In the genomic region with DNA sequence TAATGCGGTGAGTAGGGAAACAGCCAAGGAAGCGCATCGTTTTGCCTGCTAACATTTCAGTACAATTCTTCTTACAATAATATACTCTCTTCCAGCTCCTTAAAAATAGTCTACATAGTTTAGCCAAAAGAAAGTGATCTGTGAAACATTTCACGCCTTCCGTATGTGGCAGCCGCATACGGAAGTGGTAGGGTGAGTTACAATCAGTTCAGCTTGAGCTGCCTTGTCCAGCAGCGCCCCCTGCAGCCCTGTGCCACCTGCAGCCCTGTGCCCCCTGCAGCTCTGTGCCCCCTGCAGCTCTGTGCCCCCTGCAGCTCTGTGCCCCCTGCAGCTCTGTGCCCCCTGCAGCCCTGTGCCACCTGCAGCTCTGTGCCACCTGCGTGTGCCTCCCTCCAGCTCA, we compare ENCODE assay signal across 8 mouse cellular contexts.
DNase-seq lines count a peak whose midpoint lies in the region; ATAC-seq and TF ChIP-seq lines count a peak whose summit lies in the region.

No protein-coding gene starts in this region.

- no peak for TF ChIP-seq POLR2A in cortical plate, adult 2 months (IDR thresholded peaks at IDR 0.05; ENCODE audit: extremely low read depth, insufficient read depth, low read length)

- DNase-seq in forebrain, embryonic 10.5 days (ENCODE audit: extremely low spot score, low spot score), result no peak
- peak; percentile 34 for DNase-seq in ovary, postnatal 14 days (ENCODE audit: low spot score)
- DNase-seq in ovary, postnatal 10 days (ENCODE audit: low spot score), result no peak
- peak; percentile 26 to 79 for DNase-seq in kidney, postnatal 36 days
- DNase-seq in retina, embryonic 14.5 days (ENCODE audit: low spot score), result peak; percentile 58
- DNase-seq in adipocyte (ENCODE audit: low spot score), result no peak

- 0 out of 2 replicates have a peak, but pooled peaks have one; percentile 28 for ATAC-seq in forebrain, embryonic 16.5 days

- no peak overlapping the region for H3K4me3 ChIP-seq in forebrain, embryonic 16.5 days (replicated peaks; ENCODE audit: low read length)
- no peak overlapping the region for H3K4me3 ChIP-seq in forebrain, embryonic 10.5 days
- H3K4me3 ChIP-seq in cortical plate, adult 2 months (ENCODE audit: insufficient read depth, low read length), result no peak overlapping the region

- H3K27me3 ChIP-seq in forebrain, embryonic 16.5 days (replicated peaks; ENCODE audit: control insufficient read depth, insufficient read depth, low read length), result no peaks in the 10 kb centered on the region
- no peaks in the 10 kb centered on the region for H3K27me3 ChIP-seq in forebrain, embryonic 10.5 days (ENCODE audit: poor library complexity, severe bottlenecking)

- no peak overlapping the region for H3K27ac ChIP-seq in forebrain, embryonic 16.5 days (ENCODE audit: low read length)
- no peak overlapping the region for H3K27ac ChIP-seq in forebrain, embryonic 10.5 days
- H3K27ac ChIP-seq in cortical plate, adult 2 months (ENCODE audit: insufficient read depth, low read length), result no peak overlapping the region

- no peak overlapping the region for H3K4me2 ChIP-seq in forebrain, embryonic 16.5 days (ENCODE audit: low read length)

- 62% methylated on average over 9 of the region's 9 CpGs for WGBS in forebrain, embryonic 16.5 days
- WGBS in forebrain, embryonic 10.5 days, result 82% methylated on average over 9 of the region's 9 CpGs

- H3K9me3 ChIP-seq in forebrain, embryonic 16.5 days (ENCODE audit: control insufficient read depth, low read length), result no peaks in the 10 kb centered on the region
- no peaks in the 10 kb centered on the region for H3K9me3 ChIP-seq in forebrain, embryonic 10.5 days

- no peak overlapping the region for H3K9ac ChIP-seq in forebrain, embryonic 16.5 days (replicated peaks; ENCODE audit: low read depth, low read length)

- peaks cover 17% of the 10 kb centered on the region for H3K36me3 ChIP-seq in forebrain, embryonic 16.5 days (ENCODE audit: control insufficient read depth, insufficient read depth)
- H3K36me3 ChIP-seq in forebrain, embryonic 10.5 days (replicated peaks), result peaks cover 73% of the 10 kb centered on the region

- H3K4me1 ChIP-seq in forebrain, embryonic 16.5 days (replicated peaks; ENCODE audit: control insufficient read depth, insufficient read depth, low read length), result no peaks in the 10 kb centered on the region
- H3K4me1 ChIP-seq in forebrain, embryonic 10.5 days, result peaks cover 10% of the 10 kb centered on the region; the same call in 1 of the 2 replicates
- no peaks in the 10 kb centered on the region for H3K4me1 ChIP-seq in cortical plate, adult 2 months (ENCODE audit: control insufficient read depth, insufficient read depth, low read length)

- peak; percentile 49 for TF ChIP-seq CTCF in cortical plate, adult 2 months (IDR thresholded peaks at IDR 0.05; ENCODE audit: extremely low read depth, insufficient read depth, low read length)

Comparison
In these comparisons a context has a peak if more than half of its experiments do, and no peak if none do; other contexts are left out.
1. DNase-seq: peak in ovary, postnatal 14 days (single experiment), kidney, postnatal 36 days (2 of 2) and retina, embryonic 14.5 days (single experiment); none in forebrain, embryonic 10.5 days (single experiment), ovary, postnatal 10 days (single experiment) and adipocyte (single experiment).